Mouse (Mus musculus): ENCODE measurements around the gene Tnnt3.

Gene Tnnt3

GRCm38 (mm10) chr7:142542771-142543303 lies 44.2 kb downstream of the Tnnt3 start:
- DNase-seq (ENCODE audit: low spot score in 2 of 2): no peak

DNA sequence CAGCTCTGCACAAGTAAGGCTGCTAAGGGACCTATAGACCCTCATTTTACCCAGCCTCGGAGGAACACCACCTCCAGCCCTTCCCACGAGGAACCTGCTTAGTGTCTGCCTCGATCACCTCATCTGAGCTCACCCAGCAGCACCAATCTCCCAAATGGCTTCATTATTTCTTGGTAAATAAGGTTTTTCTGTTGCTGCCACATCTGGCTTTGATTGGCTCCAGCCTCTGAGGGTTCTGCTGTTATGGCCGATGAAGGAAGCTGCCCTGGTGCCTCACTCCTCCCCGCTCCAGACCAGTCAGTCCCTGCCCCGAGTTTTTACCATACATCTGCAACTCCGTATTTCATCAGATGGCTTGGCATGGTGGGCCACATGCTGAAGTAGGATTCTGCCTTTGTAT lies 47.3 kb downstream of the Tnnt3 start:
- no peak for DNase-seq (ENCODE audit: low spot score in 2 of 2)

- DNase-seq (ENCODE audit: low spot score in 2 of 2): no peak
Measured at GRCm38 (mm10) chr7:142547874-142548273, 49.2 kb downstream of the Tnnt3 start.

DNA sequence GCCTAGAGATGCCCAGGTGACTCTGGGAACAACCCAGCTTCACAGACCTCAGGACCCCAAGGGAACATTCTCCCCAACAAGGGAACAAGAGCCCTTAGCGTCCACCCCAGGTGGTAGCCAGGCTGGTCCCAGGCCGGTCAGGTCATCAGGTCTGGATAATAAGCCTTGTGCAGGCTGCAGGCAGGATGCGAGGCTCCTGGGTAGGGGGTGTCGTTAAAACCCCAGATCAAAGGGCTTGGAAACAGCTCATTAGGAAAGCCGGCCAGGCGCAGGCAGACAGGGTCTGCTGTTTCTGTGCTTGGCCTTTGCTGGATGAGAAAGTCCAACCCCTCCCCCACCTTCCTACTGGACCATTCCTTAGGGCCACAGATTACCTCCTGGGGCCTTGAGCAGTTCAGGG lies 50.1 kb downstream of the Tnnt3 start:
- DNase-seq (ENCODE audit: low spot score in 2 of 2): no peak

DNA sequence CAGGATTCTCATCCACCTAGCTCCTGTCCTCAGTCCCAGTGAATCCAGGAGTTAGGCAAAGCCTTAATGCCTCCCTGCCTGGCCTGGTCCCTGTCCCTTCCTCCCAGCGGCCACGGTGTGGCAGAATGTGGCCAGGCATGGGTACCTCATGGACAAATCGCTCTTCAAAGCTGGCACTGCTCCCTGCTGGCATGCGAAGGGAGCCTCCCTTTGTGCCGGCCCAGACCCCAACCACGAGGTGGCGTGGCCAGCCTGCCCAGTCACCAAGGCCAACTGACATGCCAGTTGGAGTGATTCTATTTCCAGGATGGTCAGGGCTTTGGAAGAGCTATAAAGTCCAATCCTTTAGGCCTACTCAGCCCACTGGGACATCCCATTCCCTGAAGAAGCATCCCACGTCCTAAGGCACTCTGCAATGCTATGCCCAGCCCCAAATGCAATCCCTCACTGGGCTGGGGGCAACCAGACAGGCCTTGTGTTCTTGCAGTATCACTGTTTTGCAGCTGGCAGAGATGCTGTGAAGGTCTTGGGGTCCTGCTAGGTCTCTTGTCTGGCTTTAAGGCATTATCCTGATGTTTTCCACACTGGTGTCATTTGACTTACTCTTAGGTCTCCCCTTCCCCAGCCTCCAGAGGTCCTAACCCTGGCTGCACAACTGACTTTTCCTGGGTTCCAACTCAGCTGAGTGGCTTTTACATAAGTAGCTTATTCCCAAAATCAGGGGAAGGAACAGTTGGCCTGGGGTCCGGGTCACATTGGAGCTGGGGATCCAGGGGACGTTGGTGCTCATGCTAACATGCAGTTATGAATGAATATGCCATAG lies 51.5 kb downstream of the Tnnt3 start:
- no peak for DNase-seq (ENCODE audit: low spot score in 2 of 2)

DNA sequence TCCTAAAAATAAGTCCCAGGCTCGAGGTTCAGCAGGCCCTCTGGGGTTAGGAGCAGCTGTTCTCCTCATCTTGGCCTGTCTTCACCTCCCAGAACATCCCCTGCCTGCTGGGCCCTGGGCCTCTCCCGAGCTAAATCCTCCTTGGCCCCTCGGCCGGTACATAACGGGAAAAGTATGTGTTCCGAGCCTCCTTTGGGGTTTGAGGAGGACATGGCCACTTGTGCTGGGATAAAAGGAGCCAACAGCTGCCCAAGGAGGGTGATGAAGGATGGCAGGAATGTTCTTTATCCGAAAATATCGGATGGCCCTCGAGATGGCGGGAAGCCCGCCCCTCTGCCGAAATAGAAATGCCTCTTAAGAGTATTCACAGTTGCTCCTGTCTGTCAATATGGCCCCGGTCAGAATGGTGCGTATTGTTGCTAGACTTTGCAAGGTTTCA lies 52.3 kb downstream of the Tnnt3 start:
- no peak for DNase-seq (ENCODE audit: low spot score in 2 of 2)

GRCm38 (mm10) chr7:142551691-142552090 lies 53.1 kb downstream of the Tnnt3 start:
- no peak for DNase-seq (ENCODE audit: low spot score in 2 of 2)

GRCm38 (mm10) chr7:142552591-142553416 lies 54.2 kb downstream of the Tnnt3 start:
- DNase-seq (ENCODE audit: low spot score in 2 of 2): no peak

DNA sequence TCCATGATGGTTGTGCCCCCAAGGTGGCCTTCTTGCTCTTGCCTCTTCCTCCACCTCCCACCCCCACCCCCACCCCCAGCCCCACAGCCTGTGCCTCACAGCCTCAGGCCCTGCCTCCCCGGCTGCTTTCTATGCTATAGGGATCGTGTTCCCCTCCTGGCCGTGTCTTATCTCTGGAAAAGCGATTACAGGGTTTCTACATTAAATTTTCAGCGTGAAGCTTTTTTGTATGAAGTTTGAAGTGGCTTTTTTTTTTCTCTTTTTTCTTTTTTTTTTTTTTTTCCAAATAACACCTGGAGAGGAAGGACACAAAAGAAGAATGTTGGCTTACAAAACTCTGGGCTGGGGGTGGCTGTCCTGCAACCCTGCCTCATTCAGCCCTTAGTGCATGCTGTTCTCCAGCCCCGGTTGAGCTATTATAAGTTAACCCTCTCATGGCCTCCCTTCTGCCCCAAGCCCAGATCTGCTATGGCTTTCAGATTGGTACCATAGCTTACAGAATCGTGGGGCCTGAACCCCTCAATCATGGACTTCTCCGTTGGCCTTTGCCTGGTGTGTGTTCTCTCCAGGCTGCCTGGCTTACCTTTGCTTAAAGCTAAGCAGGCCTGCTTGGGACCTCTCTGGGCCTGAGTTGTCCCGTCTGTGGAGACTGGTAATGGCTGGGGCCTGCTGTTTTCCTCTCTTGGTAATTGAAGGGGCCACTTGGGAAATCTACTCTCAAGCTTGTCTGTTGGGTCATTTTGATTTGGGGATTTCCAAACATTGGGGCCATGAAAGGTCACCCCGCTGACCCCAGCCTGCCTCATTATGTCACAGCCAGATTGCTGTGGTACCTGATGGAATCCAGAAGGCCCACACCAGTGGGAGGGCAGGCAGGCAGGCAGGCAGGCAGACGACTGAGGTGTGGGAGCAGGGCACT lies 55.0 kb downstream of the Tnnt3 start:
- no peak for DNase-seq (ENCODE audit: low spot score in 2 of 2)

GRCm38 (mm10) chr7:142554625-142555024 lies 56.0 kb downstream of the Tnnt3 start:
- DNase-seq (ENCODE audit: low spot score in 2 of 2): no peak

- no peak for DNase-seq (ENCODE audit: low spot score in 2 of 2)
Measured at GRCm38 (mm10) chr7:142555366-142556088, 56.9 kb downstream of the Tnnt3 start.

- no peak for DNase-seq (ENCODE audit: low spot score in 2 of 2)
Measured at GRCm38 (mm10) chr7:142556089-142556476, 57.4 kb downstream of the Tnnt3 start.

GRCm38 (mm10) chr7:142557696-142558095 lies 59.1 kb downstream of the Tnnt3 start:
- DNase-seq (ENCODE audit: low spot score in 2 of 2): no peak

GRCm38 (mm10) chr7:142558511-142559146 lies 60.0 kb downstream of the Tnnt3 start:
- no peak for DNase-seq (ENCODE audit: low spot score in 2 of 2)

- DNase-seq (ENCODE audit: low spot score in 2 of 2): no peak
Measured at GRCm38 (mm10) chr7:142559651-142560175, 61.1 kb downstream of the Tnnt3 start.

- no peak for DNase-seq (ENCODE audit: low spot score in 2 of 2)
Measured at GRCm38 (mm10) chr7:142560942-142561855, 62.6 kb downstream of the Tnnt3 start.

DNA sequence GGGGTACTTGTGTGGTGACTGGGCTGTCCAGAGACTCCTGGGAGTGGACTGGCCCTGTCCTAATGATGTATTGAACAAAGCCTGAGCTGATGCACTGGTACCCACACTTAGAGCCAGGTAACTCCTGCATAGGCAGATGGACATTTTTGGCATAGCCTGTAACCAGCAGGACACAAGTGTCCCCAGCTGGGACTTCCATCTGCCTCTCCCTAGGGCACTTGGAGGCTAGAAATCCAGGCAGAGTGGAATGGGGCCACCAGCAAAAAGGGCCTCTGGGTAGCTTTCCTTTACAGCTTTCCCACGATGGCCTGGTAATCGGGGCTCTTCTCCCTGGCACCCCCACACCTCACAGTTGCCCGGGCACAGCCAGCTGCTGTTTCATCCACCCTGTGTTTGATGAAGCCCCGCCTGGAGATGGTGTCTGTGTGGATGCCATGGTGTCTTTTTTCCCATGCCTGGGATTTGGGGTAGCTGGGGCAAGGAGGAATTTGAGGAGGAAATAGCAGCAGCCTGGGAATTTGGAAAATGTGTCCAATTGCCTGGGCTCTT lies 63.3 kb downstream of the Tnnt3 start:
- DNase-seq (ENCODE audit: low spot score in 2 of 2): no peak

GRCm38 (mm10) chr7:142563168-142563567 lies 64.5 kb downstream of the Tnnt3 start:
- DNase-seq (ENCODE audit: low spot score in 2 of 2): no peak

Measured in right cerebral cortex, postnatal 36 days (tissue).